Mouse (Mus musculus) spleen, adult 18-20 months (tissue): ENCODE measurements around the gene Gtse1.

Experiments
- DNase-seq, 2 experiments: peaks; one replicate each; pipeline ENCODE4 v3.0.0; 2022; ENCODE audit warnings: mixed read lengths in 2 of 2

The Gtse1 gene

DNA sequence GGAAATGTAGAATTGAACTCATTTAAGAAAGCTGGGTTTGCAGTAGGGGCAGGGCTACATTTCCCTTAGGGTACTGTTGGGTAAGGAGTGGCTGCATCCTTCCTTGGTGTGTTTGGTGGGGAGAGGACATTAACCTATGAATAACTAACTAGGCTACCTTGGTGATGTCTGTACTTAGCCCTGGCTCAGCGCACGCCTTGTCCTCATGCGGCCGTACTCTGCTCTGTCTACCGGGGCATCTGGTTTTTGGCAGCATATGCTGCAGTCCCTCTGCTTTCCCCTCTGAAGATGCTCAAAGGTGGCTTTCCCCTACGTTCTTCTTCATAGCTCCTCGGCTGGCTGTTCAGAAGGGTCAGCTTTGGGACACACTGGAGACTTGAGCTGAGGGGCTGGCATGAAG is 17.8 kb downstream of the Gtse1 start:
- DNase-seq: no peak

DNA sequence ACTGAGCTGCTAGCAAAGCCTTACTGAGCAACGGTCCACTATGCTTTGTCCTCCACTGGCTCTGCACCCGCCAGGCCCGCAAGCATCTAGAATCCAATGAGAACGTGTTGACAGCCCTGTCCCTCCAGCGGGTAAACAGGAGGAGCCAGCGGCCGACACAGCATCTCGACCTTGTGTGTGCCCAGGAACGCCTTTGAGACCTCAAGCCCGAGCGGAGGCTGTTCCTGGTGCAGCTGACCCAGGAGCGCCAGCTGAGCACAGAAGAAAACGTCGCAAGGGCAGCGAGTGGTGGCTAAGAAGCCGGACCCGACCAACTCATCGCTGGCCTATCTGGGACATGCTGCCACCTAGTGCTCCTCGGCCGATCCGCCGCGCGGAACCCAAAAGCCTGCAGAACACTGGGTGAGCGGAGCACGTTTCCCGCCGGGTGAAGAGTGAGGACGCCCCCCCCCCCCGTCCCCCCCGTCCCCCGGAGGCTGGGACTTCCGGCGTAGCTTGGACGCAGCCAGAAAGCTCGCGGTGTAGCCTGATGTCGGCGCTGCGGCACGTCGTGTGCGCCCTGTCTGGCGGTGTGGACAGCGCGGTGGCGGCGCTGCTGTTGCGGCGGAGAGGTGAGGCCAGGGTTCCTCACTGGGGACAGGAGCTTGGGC is 19.4 kb downstream of the Gtse1 start, which contains the start of gene Trmu:
Gene Trmu (plus strand): TSS at position 465 of the 650 bp plus-strand sequence.
- DNase-seq: peak; percentile 83 to 84

GRCm38 (mm10) chr15:85879498-85879895 is 20.0 kb downstream of the Gtse1 start:
- no peak for DNase-seq

DNA sequence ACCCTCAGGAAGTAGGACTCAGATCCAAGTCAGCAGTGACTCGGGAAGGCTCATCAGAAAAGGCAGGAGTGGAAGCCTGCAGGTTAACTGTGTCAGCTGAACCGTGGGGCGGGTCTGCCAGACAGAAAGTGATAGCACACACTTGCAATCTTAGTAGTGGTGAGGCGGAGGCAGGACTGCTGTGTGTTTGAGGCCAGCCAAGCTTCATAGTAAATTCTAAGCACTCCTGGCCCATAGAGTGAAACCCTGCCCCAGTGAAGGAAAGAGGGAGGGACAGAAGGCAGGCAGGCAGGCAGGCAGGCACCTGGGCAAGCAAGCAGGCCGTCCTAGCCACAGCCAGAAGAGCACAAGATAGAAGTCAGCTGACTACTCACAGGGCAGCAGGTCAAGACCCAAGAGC is 26.1 kb downstream of the Gtse1 start:
- DNase-seq: no peak

DNA sequence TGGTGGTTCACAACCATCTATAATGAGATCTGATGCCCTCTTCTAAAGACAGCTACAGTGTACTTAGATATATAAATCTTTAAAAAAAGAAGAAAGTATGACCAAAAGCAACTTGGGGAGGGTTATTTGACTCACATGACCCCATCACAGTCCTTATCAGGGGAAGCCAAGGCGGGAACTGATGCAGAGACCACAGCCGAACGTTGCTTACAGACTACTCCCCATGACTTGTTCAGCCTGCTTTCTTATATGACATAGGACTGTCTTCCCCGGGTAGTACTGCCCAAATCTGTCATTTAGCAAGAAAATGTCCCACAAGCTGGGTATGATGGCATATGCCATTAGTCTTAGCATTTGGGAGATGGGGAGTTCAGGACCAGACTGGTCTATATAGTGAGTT is 29.7 kb downstream of the Gtse1 start:
- no peak for DNase-seq

DNA sequence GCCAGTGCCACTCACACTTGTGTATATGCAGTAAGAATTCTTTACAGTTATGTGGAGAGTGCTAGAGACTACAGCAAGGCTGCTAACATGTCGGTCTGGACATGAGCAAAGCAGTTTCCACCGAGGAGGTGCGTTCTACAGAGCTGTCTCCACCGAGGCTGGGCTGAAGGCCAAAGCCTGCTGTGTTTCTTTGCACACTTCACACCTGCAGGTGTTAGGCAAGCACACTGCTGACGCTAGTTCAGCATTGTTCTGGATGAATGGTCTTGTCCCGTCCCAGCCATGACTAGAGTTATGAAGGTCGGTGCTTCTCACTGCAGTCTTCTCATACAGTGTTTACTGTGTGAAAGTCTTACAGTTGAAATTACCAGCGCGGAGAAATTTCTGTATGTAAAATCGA is 32.4 kb downstream of the Gtse1 start:
- DNase-seq: no peak

- no peak for DNase-seq
These were observed 33.1 kb downstream of the Gtse1 start for GRCm38 (mm10) chr15:85892498-85893118.

DNA sequence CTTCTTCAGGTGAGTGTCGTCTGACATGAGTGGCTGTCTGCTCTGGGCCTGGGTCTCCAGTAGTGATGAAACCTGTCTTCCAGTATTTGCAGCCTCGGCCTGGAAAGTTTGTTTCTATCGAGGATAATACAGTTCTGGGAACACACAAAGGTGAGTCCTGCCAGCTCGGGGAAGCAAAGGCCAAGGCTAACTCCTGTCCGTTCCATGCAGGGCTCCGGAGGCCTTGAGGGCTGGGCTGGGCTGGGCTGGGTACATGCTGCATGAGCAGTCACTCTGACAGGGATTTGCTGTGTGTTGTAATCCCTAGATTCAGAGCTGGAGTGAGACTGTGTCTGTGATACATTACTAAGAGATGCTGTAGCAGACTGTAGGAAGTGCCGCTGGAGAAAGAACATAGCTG is 34.3 kb downstream of the Gtse1 start:
- DNase-seq: no peak

GRCm38 (mm10) chr15:85896284-85896683 is 36.7 kb downstream of the Gtse1 start:
- peak; percentile 65 to 86 for DNase-seq

DNA sequence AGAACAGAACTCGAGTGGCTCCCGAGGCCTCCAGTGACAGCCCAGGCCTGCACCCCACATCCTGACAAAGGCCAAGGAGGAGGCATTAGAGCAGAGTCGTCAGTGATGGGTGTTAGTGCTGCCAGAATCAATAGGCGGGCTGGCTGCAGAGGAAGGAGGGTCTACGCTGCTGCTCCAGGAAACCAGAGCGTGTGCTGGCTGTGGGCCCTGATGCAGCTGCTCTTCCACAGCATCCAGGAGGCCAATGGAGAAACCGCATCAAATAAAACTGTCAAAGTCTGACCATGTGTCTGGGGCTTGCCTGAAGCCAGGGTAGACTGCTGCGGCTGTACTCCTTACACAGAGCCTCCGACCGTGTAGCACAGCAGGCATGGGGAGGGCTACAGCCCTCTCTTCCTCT is 37.6 kb downstream of the Gtse1 start:
- no peak for DNase-seq

DNA sequence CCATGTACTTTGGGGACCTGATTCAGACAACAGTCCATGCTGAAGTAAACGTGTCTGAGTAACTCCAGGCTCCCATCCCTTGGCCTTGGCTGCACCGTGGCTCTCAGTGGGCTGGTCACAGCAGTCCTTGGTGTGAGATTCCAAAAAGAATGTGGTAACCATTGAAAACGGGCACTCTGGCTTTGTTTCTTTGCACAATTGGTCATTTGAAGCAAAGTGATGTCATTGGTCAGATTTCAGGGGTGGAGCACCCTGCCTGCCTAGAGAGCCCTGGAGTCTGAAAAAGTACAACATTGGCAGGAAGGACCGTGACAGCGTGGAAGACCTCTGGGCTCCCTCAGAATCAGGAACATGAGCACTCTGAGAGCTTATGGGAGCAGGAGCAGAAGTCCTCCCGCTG is 39.9 kb downstream of the Gtse1 start:
- DNase-seq: no peak

- DNase-seq: no peak
These were observed 40.8 kb downstream of the Gtse1 start for GRCm38 (mm10) chr15:85900318-85900717.

- no peak for DNase-seq
These were observed 41.3 kb downstream of the Gtse1 start for GRCm38 (mm10) chr15:85900801-85901200.

- DNase-seq: no peak
These were observed 43.0 kb downstream of the Gtse1 start for GRCm38 (mm10) chr15:85902505-85902904.

- DNase-seq: peak in 1 of 2 experiments; percentile 14
These were observed 44.3 kb downstream of the Gtse1 start for GRCm38 (mm10) chr15:85903826-85904225.

GRCm38 (mm10) chr15:85908660-85909491 is 49.3 kb downstream of the Gtse1 start:
- DNase-seq: no peak

DNA sequence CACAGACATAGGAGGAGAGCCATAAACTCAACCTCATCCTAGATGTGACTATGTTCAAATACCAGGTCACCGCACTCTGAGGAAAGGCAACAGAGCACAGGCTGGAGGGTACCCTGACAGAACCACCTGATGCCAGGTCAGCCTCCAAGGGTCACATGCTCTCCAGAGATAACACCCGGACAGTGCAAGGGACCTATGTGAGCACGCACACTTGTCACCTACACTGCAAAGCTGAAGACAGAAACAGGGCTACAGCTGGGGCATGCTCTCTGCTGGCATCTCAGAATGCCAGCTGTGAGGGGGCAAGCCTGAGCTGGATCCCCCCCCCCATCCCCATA is 49.9 kb downstream of the Gtse1 start:
- DNase-seq: no peak

- no peak for DNase-seq
These were observed 50.4 kb downstream of the Gtse1 start for GRCm38 (mm10) chr15:85909931-85910330.

DNA sequence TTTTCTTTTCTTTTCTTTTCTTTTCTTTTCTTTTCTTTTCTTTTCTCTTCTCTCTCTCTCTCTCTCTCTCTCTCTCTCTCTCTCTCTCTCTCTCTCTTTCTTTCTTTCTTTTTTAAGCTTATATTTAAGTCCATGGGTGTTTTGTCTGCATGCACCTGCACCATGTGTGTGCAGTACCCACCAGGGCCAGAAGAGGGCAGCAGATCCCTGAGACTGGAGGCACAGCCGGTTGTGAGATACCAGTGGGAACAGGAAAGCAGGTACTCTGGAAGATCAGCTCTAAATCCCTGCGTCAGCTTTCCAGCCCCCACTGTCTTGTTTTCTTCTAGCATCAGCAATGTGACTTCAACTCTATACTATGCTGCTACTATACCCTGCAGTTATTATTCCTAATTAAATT is 54.1 kb downstream of the Gtse1 start:
- peak; percentile 26 to 63 for DNase-seq

- no peak for DNase-seq
These were observed 59.8 kb downstream of the Gtse1 start for GRCm38 (mm10) chr15:85919191-85919891.

DNA sequence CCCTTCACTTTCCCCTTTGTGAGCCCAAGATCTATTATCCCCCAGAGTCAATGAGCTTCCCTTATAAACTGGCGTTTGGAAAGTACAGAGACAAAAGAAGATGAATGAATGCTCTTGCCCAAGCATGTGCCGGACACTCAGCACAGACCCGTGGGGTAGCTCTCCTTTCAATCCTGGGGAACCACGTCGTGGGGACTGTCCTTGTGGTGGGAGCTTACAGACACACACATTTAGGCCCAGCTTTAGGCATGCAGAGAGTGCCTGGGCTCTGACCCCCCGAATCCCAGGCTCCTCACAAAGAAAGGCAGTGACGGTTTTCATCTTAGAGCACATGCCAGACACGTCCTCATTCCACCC is 60.3 kb downstream of the Gtse1 start:
- no peak for DNase-seq

- DNase-seq: no peak
These were observed 62.3 kb downstream of the Gtse1 start for GRCm38 (mm10) chr15:85921855-85922254.
